Mouse (Mus musculus): ENCODE measurements around the gene Fam47e.
A peak's percentile ranks its signal among the peaks of the same experiment; 100 is the strongest.
"Not testable (repeated sequence)": the region's sequence is repeated elsewhere in the genome, so short reads cannot be mapped to it uniquely, and the experiment has no call there.

Fam47e gene

DNA sequence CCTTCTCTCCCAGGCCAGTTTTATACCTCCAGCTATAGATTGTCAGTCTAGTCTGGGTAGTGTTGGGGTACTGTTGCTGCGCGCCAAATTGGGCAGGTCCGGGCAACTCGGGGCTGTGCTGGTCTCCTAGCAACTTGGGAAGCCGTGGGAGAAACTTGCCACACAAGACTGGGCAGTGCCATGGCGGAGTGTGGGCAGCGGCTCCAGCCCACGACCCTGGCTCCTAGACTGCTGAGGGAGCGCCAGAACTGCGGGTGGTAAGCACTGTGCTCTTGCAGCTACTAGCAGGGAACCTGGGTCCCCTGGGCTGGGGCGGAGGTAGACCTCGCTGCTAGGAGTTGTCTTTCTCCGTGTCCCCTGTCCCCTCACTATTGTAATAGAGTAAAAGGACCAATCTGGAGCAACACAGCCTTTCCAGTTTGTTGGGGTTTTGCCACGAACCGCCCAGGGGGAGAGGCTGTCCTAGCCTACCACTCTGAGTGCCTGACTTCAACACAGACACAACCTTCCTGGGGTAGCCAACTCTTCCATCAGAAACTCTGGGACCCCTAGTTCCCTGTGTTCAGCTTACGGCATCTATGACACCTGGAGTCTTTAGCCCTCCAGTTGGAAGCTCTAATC lies at the start of gene Fam47e:
TSS of gene Fam47e (plus strand) at position 179 of the 621 bp plus-strand sequence.
- peak; percentile 67 for DNase-seq

DNA sequence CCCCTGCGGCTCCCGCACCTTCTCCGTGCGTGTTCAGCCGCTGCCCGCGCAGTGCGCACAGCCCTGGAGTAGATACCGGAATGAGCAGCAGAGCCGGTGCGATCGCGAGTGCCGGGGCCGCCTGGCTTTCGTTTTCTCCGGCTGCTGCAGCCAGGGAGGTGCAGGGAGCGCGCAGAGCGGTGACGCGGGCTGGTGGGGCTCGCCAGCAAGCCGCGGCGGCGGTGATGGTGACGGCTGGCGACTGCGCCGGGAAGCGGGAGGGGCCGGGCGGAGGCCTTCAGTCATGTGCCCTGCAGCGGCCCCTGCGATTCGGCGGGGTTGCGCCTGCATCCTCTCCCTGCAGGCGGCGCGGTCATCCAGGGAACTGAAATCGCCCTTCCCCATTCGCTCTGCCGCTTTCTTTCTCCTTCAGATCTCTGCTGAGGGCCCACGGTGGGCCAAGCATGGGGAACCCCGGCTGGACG lies 49.4 kb upstream of the Fam47e start:
- DNase-seq = peak; percentile 98

DNA sequence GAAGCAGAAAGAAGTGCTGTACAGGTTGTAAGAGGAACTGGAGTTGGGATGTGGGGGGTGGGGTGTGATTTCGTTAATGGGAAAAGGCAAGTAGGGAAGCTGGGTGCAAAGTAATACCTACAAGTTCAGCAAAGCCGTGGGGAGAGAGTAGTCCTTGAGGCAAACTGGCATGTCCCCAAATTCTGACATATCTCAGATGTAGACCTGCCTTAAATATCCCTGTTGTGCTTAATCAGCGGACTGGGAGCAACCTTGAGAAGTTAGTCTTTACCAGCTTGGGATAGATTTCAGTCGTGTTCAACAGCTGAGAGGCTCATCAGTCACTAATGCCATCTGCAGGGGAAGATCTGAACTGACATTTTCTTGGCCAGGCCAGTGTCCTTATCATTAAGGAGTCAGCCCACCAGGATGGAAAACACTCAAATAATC lies 48.6 kb upstream of the Fam47e start:
- DNase-seq = peak; percentile 35

DNA sequence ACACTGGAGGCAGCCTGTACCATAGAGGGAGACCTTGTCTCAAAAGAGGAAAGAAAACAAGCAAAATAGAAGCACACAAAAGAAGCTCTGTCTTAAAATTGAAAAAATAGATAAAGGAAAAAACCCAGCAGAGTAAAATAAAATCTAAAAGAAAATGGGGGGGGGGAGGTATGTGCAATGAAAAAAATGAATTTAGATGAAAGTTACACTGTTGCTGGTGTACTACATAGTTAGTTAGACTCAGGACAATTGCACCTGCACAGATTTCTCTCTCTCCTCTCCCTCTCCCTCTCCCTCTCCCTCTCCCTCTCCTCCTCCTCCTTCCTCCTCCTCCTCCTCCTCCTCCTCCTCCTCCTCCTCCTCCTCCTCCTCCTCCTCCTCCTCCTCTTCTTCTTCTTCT lies 48.1 kb upstream of the Fam47e start, which contains the start of gene Scarb2:
TSS of gene Scarb2 (minus strand) at position 101 of the 400 bp plus-strand sequence.
- DNase-seq = no peak

DNA sequence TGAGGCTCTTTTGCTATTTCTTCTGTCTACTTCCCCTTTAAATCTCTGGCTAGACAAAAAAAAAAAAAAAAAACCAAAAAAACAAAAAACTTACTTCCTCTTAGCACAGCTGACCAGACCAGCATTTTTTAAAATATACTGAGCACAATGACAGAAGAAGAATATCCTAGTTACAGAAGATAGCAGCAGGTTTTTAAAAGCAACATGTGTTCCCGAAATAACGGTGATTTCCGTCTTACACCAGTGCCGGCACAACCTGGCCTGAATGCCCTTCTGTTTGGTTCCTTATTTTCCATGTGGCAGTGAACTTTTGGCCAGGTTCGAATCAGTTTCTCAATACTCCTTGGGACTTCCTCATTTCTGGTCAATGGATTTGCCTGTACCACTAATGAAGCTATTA lies 46.0 kb upstream of the Fam47e start:
- DNase-seq = no peak

DNA sequence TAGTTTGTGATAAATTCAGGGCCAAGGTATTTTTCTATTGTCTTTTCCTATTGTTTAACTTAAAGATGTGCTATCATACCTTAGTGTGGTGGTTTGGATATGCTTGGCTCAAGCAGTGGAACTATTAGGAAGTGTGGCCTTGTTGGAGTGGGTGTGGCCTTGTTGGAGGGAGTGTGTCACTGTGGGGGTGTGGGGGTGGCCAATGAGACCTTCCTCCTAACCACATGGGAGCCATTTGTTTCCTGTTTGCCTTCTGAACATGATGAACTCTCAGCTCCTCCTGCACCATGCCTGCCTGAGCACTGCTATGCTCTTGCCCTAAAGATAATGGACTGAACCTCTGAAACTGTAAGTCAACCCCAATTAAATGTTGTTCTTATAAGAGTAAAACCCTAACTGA lies 43.6 kb upstream of the Fam47e start:
- no peak for DNase-seq

DNA sequence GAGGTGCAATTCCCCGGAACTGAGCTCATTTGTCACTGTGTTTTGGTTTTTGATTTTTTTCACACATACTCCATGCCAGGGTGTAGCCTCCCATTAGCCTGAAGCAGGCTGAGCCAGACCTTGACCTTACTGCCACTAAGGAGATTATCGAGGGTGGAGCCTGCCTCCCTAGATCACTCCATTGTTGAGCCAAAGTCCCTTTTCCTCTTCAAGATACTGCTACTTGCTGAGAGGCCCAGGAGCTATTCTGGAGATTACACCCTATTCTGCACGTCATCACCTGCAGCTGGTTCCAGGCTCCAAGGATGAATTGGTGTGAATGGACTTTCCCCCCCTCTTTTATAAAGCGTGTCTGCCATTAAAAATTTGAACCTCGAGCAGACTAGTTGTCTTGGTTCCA lies 42.8 kb upstream of the Fam47e start:
- DNase-seq = no peak

DNA sequence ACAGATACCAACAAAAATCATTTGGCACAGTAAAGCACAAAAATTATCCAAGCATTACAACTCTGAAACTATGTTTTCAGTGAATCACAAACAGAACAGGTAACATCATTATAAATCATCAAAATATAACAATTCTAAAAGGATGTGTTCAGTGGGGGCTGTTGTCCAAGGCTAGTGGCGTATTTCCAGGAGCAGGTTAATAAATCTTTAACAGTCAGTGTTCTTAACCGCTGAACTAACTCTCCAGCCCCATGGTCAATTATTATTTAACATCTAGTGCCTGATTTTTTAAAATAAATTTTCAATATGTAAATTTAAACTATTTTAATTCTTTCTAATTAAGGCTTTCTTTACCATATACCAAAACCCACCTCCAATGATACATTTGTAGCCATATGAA lies 33.7 kb upstream of the Fam47e start:
- not testable (repeated sequence) for DNase-seq

DNA sequence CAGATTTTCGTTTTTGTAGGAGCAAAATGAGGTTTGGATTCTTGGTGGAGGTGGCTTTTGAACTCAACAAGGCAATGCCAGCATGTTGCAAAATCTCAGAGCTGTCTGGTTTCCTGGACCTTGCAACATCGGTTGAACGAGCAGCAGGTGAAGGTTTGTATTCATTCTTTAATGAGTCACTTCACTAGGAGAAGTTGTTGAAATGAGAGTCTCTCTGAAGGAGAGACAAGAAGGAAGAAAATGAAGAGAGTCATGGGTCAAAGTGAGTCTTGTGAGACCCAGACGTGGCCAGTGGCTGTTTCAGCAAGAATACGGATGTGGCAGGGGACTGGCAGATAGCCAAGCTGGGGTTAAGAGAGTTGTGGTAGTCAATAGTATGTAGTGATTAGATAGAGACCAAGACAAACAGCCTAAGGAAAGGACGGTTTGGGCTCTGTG lies 30.0 kb upstream of the Fam47e start:
- no peak for DNase-seq

DNA sequence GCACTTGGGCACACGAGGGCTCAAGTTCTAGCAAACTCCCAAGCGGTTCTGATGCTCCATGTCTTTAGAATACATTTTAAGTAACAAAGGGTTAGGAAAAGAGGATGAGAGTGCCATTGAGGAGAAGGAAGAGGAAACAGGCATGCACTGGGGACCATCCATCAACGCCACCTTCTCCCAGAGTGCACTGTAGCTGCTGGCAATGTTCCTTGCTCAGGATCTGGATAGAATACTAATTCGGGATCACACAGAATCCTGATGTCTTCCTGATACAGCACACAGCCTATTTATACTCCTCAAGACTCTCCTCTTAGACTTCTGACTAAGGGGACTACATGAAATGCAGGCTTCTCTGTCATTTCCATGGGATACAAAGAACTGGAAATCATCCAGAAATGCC lies 15.2 kb upstream of the Fam47e start:
- no peak for DNase-seq

DNA sequence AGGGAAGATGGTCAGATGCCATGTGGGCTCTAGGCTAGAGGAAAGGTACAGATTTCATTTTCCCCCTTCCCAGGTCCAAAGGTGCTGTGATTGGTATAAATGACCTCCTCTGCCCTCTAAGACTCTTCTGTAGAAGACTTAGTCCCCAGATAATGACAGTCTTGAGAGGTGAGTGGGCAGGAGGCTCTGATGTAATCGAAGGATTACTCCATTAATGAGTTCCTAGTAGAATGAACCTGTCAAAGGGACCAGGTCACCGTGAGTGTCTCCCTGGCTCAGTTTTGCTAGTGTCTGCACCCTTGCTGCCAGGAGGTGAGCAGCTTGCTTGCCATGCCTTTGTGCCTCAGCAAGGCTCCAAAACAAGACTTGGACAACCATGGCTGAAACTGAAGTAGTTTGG lies 2.3 kb upstream of the Fam47e start:
- no peak for DNase-seq

DNA sequence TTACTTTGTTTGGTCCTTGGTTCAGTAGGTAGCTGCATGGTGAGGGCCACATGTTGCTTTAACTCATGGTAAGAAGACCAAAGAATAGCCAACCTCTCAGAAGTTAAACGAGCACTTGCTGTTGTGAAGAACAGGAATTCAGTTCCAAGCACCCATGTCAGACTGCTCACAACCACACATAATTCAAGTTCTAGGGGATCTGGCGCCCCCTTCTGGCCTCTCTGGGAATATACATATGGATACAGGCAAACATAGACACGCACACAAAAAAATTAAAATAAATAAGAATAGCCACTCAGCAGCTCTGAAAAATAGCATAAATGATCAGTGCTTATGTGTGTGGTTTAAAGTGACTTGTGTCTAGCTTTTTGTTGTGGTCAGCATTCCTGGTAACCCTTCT lies 930 bp upstream of the Fam47e start:
- no peak for DNase-seq

DNA sequence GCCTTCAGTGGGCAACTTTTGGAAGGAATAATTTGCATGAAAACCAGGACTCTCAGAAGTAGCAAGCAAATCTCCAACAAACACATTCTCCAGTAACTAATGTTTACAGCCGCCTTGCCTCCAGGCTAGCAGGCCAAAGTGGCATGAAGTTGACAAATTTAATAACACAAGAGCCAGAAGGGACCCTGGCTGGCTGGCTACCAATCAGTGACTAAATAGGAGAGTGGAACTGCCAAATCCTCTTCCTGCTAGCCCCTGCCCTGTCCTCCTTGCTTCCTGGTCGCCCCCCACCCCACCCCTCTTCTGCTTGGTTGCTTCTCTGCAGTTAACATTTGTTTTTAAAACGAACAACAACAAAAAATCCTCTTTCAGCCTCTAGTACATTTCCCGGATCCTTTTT lies 426 bp upstream of the Fam47e start:
- DNase-seq = no peak

DNA sequence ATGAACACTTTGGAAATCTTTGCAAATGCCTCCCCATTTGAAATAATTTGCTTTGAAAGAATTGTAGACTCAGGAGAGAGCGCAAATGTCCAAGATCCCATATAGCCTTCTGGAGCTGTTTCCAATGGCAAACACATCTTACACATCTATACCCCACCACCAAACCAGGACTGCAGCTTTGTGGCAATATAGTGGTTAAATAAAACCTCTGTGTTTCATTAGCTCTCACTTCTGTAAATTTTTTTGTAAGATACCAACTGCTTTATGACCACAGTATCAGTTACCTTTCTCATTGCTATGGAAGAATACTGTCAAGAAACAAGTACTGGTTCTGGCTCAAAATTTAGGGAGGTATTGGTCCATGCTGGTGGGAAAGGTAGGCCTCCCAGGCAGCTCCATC lies 1.0 kb downstream of the Fam47e start:
- DNase-seq = no peak

DNA sequence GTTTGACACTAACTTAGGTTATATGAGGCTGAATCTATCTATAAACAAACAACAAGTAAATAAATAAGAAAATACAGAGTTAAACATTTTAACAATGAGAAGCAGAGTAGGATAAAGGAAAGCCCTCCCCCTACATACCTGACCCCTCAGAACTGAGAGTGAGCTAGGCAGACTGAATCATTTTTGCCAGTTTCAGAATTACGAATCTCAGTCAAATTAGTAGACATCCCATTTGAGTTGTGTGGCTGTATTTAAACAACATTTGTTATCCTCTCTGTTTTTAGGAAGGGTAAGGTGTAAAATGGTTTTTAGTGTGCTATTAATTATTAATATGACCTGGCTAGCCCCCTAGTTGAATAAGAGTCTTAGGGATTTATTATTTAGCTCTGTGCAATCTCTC lies 2.6 kb downstream of the Fam47e start:
- DNase-seq = no peak

DNA sequence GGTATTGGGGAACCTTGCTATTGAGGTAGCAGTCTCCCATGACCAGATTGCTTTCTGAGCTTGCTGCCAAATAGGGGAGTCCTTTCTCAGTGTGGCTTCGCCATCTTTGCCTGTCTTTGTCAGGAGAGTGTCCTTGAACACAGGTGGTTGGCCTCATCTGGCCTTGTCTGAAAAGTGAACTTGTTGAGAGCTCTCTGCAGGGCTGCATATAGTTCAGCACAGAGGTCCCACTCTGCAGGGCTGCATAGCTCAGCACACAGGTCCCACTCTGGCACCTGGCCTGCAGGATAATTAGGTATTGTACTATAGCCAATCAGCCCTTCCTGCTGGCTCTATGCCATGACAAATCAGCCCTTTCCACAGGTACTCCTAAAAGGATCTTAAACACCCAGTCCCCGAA lies 5.3 kb downstream of the Fam47e start:
- no peak for DNase-seq

DNA sequence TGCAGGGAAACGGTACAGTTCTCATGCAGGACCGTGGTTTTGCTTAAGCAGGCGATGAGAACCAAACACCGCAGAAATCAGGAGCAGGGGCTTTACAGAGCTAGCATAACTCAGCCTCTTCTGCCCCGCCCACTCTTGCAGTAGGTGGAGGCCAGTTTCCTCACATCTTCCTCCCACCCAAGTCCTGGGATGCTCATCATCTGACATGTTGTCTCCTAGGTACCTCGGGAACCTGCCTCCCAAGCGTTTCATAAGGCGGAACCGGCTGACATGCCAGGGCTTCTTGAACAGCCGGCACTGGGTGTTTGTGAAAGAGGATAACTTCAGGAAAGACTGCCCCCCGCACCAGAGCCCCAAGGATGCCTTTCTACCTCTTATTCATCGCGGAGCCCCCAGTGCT lies 7.1 kb downstream of the Fam47e start:
- peak; percentile 45 for DNase-seq

DNA sequence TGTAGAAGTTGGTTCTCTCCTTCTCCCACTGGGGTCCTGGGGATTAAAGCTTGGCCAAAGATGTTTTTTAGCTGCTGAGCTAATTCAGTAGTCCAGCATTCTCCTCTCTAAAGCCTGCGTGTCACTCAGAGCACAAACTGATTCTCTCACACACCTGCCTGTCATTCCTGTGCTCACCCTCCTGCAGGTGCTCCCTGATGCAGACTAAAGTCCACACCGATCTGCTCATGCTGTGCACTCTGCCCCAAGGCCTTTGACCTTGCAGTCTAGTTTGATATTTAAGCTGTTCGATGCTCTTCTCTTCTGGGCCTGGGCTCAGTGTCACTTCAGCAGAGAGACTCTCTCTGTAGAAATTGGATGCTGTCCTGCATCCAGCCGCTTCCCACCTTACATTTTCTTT lies 16.4 kb downstream of the Fam47e start:
- DNase-seq = no peak

DNA sequence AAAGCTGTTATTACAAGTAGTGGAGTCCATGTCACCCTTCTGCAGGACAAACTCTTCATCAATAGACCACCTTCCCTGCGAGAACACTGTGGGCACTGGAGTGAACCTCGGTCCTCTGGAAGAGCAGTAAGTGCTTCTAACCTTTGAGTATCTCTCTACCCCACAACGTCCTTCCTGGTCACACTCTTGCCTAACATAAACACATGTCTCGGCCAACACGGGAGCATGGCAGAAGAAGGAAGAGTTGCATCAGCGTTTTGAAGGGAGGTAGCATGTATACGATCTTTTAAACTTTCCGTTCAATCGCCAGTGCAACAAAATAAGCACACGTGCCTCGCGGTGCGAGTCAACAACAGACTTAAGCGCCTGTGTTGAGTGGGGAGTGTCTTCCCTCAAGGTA lies 24.7 kb downstream of the Fam47e start:
- no peak for DNase-seq

DNA sequence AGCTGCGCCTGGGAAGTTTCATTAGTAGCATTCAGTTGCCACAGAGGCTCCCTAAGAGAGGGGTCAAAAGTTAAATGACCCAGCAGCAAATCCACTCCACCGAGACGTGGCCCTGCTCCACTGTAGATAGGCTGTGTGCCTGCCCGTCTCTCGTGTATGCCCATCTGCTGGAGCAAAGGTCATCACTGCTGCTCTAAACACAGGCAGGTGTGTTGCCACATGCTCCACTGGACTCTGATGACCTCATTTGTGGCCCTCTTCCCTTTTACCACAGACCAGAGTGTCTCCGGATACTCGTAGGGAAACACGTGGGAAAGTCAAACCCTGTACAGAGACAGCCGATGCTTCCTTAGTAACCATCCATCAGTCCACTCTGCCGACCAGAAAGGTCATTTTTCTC lies 31.1 kb downstream of the Fam47e start:
- DNase-seq = no peak

DNA sequence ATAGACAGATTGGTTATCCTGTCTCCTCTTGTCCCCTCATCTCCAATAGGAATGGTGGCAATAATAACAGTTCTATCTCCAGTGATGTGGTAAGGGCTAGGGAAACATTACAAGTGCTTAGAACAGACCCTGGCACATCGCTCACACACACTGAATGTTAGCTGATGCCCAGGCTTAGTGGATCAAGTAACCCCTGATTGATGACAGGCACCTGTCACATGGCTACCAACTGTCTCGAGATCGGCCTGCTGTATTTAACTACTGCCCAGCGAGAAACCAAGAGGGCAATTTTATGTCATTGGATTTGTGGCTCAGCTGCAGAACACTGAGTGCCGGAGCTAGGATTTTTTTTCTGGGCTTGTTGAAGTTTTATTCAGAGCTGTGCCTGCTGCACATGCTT lies 40.2 kb downstream of the Fam47e start:
- no peak for DNase-seq

DNA sequence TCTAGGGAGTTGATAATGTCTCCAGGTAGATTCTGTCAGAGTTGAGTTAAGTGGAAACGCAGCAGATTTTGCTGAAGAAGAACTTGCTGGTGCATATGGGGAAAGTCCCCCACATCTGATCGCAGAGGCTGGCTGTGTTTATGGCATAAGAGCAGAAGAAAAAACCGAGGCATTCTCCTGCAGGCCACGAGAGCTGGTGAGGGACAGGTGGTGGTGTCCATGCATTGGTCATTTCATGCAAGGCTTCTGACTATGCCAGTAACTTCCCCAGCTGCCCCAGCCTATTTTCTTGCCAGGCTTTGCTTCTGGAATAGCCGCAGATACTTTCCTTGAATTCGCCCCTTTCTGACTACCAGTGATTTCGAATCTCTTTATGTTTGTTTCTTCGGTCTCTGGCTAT lies 42.0 kb downstream of the Fam47e start:
- no peak for DNase-seq

DNA sequence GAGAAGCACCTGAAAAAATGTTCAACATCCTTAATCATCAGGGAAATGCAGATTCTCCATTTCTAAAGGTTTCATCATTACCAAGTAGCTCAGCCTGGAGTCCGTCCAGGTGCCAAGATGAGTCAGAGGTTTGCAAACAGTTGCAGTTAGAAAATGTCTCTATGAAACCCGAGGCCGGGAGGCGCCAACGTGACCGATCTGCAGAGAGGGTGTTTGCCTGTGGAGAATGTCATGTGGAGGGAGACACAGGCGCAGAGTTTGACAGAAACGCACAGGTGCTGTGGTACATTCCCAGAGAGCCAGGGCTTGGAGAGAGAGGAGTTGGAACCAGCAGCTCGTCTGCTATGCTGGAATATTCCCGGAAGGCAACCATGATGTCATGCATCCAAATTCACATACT lies 44.2 kb downstream of the Fam47e start:
- DNase-seq = peak; percentile 33

DNA sequence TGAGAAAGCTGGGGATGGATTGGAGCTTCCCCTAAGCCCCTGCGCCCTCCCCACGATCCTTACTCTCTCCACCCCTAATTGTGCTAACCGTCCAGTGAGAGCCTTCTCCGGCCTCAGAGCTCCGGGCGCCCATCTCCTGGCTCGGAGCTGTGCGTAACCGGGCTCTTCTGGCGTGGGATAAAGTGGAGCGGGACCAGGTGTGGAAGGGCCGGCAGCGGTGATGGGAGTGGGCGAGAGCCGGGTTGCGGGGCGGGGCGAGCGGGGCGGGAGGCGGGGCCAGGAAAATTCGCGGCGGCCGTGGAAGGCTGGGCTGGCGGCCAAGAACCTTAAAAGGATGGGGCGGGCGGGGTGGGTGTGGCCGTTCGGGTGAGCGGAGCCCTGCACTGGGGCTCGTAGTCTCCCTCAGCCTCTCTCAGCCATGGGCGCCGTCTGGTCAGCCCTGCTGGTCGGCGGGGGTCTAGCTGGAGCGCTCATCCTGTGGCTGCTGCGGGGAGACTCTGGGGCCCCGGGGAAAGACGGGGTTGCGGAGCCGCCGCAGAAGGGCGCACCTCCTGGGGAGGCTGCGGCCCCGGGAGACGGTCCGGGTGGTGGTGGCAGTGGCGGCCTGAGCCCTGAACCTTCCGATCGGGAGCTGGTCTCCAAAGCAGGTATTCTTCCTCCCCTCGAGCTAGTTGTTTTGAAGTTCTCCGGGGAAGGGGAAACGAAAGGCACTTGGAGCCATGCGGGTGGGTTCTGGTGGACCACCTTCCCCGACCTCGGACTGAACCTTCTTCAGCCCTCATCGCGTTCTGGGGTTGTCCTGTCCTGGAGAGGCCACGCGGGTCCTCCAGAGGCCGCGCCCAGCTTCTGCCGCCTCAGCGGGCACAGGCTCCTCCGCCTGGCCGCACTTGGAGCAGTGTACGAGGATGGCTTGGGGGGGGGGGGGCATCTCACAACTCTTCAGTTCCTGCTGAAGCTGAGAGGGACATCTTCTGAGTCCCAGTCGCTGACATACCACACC lies 48.1 kb downstream of the Fam47e start, which contains the start of gene Stbd1:
TSS of gene Stbd1 (plus strand) at position 351 of the 1,000 bp plus-strand sequence.
- peak; percentile 21 for DNase-seq

Measured in right cerebral cortex, adult 18-20 months (tissue).